7 mouse cellular contexts compared by ENCODE assay signal in the genomic region with DNA sequence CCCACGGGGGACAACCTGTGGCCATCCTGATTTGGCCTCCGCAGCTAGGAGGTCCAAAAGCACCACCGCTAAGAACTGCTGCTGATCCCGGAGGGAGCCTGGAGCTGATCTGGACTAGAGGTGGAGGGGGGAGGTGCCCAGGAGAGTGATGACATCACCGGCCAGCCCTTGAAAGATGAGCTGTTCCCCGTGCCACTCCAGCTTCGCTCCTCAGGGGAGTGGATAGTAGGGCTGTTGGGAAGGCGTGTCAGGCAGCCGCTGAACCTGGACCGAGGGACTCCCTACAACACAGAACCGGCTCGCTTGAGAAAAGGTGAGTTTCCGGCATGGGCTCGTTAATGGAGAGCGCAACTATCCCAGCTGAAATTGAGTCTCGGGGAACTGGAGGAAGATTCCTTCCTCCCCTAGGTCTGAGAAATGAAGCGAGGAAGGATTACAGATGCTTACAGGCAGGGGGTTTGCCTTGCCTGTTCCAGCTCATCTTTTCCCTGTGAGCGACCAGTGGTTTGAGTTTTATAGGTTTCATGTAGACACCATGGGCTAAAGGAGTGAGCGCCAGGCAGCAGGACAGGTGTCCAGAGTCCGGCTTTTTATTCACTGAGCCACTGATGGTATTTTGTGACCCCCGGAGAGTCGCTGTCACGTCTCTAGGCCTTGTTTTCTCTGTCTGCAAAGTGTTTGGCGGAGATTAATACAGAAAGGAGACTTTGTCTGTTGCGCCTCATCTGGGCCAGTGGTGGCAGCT. TPM values are rescaled to one million over a fixed set of nuclear protein-coding genes. Genes with fewer than 3 reads are reported as not detected.
DNase-seq lines count a peak whose midpoint lies in the region; ATAC-seq and TF ChIP-seq lines count a peak whose summit lies in the region.

Gene Bdkrb2, plus strand, starts transcription at position 291 of the 745 bp plus-strand sequence.

- 0 out of 2 replicates have a peak, but pooled peaks have one; percentile 36 for ATAC-seq in forebrain, embryonic 16.5 days
- peak; percentile 77 for ATAC-seq in stomach, embryonic 16.5 days (ENCODE audit: insufficient read depth, low FRiP score)

- 0 out of 2 replicates have a peak within 1 kb of the TSS, but pooled peaks have one; percentile 32 for H3K9ac ChIP-seq in forebrain, embryonic 16.5 days (replicated peaks; ENCODE audit: low read depth, low read length)
- H3K9ac ChIP-seq in stomach, embryonic 16.5 days (ENCODE audit: low read length): peak within 1 kb of the TSS; percentile 9

- H3K4me1 ChIP-seq in E14TG2a.4 (replicated peaks; ENCODE audit: low read depth, low read length): peaks cover 67% of the 10 kb centered on the region
- peaks cover 18% of the 10 kb centered on the region for H3K4me1 ChIP-seq in forebrain, embryonic 16.5 days (replicated peaks; ENCODE audit: control insufficient read depth, insufficient read depth, low read length)
- no peaks in the 10 kb centered on the region for H3K4me1 ChIP-seq in kidney, adult 2 months (ENCODE audit: control insufficient read depth, insufficient read depth, low read length)
- peaks cover 12% of the 10 kb centered on the region for H3K4me1 ChIP-seq in stomach, embryonic 16.5 days (ENCODE audit: control insufficient read depth, insufficient read depth, low read length)

- no peaks in the 10 kb centered on the region for H3K36me3 ChIP-seq in E14TG2a.4 (ENCODE audit: insufficient read depth, low read length)
- H3K36me3 ChIP-seq in forebrain, embryonic 16.5 days (ENCODE audit: control insufficient read depth, insufficient read depth): no peaks in the 10 kb centered on the region
- no peaks in the 10 kb centered on the region for H3K36me3 ChIP-seq in kidney, adult 2 months (ENCODE audit: control insufficient read depth, insufficient read depth, low read length)
- H3K36me3 ChIP-seq in stomach, embryonic 16.5 days (ENCODE audit: control insufficient read depth, insufficient read depth, low read length): no peaks in the 10 kb centered on the region

- peak within 1 kb of the TSS; percentile 70 for H3K4me3 ChIP-seq in E14TG2a.4 (replicated peaks; ENCODE audit: low read length)
- H3K4me3 ChIP-seq in forebrain, embryonic 16.5 days (replicated peaks; ENCODE audit: low read length): peak within 1 kb of the TSS; percentile 35
- H3K4me3 ChIP-seq in kidney, adult 2 months (ENCODE audit: insufficient read depth, low read depth, low read length): peak within 1 kb of the TSS; percentile 17; the same call in 1 of the 2 replicates
- H3K4me3 ChIP-seq in stomach, embryonic 16.5 days (replicated peaks; ENCODE audit: low read length): peak within 1 kb of the TSS; percentile 39

- peaks cover 16% of the 10 kb centered on the region for H3K9me3 ChIP-seq in E14TG2a.4 (ENCODE audit: low read length)
- peaks cover 4% of the 10 kb centered on the region; the same call in 1 of the 2 replicates for H3K9me3 ChIP-seq in forebrain, embryonic 16.5 days (ENCODE audit: control insufficient read depth, low read length)
- H3K9me3 ChIP-seq in stomach, embryonic 16.5 days (replicated peaks; ENCODE audit: control insufficient read depth, low read length): no peaks in the 10 kb centered on the region; the same call in 1 of the 2 replicates

- TF ChIP-seq POLR2A in kidney, adult 2 months (IDR thresholded peaks at IDR 0.05; ENCODE audit: low read depth, low read length): no peak

- 1% methylated on average over 25 of the region's 25 CpGs for WGBS in forebrain, embryonic 16.5 days
- WGBS in kidney, adult 2 months: 18% methylated on average over 25 of the region's 25 CpGs
- 7% methylated on average over 25 of the region's 25 CpGs for WGBS in stomach, embryonic 16.5 days

- peak; percentile 80 for DNase-seq in ZHBTc4 (ENCODE audit: low read depth, low spot score)
- peak; percentile 45 for DNase-seq in kidney, adult 2 months
- peak; percentile 48 for DNase-seq in lung, postnatal 14 days
- no peak for DNase-seq in right cerebral cortex, adult 2 months (ENCODE audit: low spot score in 2 of 2)

- no peak within 1 kb of the TSS for H3K27ac ChIP-seq in forebrain, embryonic 16.5 days (ENCODE audit: low read length)
- H3K27ac ChIP-seq in kidney, adult 2 months (ENCODE audit: insufficient read depth, low read depth, low read length): no peak within 1 kb of the TSS
- peak within 1 kb of the TSS; percentile 46; the same call in 1 of the 2 replicates for H3K27ac ChIP-seq in stomach, embryonic 16.5 days (ENCODE audit: low read length)

- peaks cover 58% of the 10 kb centered on the region for H3K27me3 ChIP-seq in E14TG2a.4 (ENCODE audit: insufficient read depth, low read length)
- H3K27me3 ChIP-seq in forebrain, embryonic 16.5 days (replicated peaks; ENCODE audit: control insufficient read depth, insufficient read depth, low read length): peaks cover 24% of the 10 kb centered on the region
- H3K27me3 ChIP-seq in kidney, adult 2 months (replicated peaks; ENCODE audit: control insufficient read depth, insufficient read depth, low read length): no peaks in the 10 kb centered on the region
- H3K27me3 ChIP-seq in stomach, embryonic 16.5 days (ENCODE audit: control insufficient read depth, insufficient read depth, low read length): peaks cover 15% of the 10 kb centered on the region

- no peak for TF ChIP-seq CTCF in E14TG2a.4 (conservative IDR thresholded peaks at IDR 0.05; ENCODE audit: low read length)
- no peak for TF ChIP-seq CTCF in kidney, adult 2 months (conservative IDR thresholded peaks at IDR 0.05; ENCODE audit: insufficient read depth, insufficient read length, low read depth, low read length)

- H3K4me2 ChIP-seq in forebrain, embryonic 16.5 days (ENCODE audit: low read length): peak within 1 kb of the TSS; percentile 60
- H3K4me2 ChIP-seq in stomach, embryonic 16.5 days (ENCODE audit: low read depth, low read length): peak within 1 kb of the TSS; percentile 46

RNA-seq across cellular contexts. Expression of gene Bdkrb2, which starts in this region (rescaled TPM):
- 0.61 and 0.73 TPM in 2 replicates for polyA plus RNA-seq in forebrain, embryonic 16.5 days (2015; fragmentation: Nextera tagmentation; extraction: Ambion mirVana)
- polyA plus RNA-seq in kidney, adult 2 months (2012; rRNA removed): 0.54 and 0.64 TPM in 2 replicates
- polyA plus RNA-seq in stomach, embryonic 16.5 days (2015; fragmentation: Nextera tagmentation; extraction: Ambion mirVana): 5.3 and 7.3 TPM in 2 replicates

Comparison
In these comparisons a context has a peak if more than half of its experiments do, and no peak if none do; other contexts are left out.
1. Peak in ATAC-seq, H3K4me3 ChIP-seq, H3K9ac ChIP-seq and H3K4me2 ChIP-seq in forebrain, embryonic 16.5 days; RNA of the gene not detected or under 1 TPM.
2. Peak in DNase-seq and H3K4me3 ChIP-seq in kidney, adult 2 months; RNA of the gene not detected or under 1 TPM.
3. H3K4me3 ChIP-seq: peak in every context shown above with its lines; median percentile 70 in E14TG2a.4; 39 in stomach, embryonic 16.5 days; 35 in forebrain, embryonic 16.5 days; 17 in kidney, adult 2 months.
4. DNase-seq: peak in ZHBTc4 (single experiment) and lung, postnatal 14 days (single experiment); none in right cerebral cortex, adult 2 months (0 of 2).